Mouse (Mus musculus) bone marrow macrophage, adult 2 months (primary cell): ENCODE results near the gene Eif3c. TPM values are rescaled to one million over a fixed set of nuclear protein-coding genes. Genes with fewer than 3 reads are reported as not detected.

ENCODE experiments used
- H3K27ac ChIP-seq: 2 replicates; pipeline ENCODE4 v1.5.1; 2012; ENCODE audit warnings: low read depth, low read length; ENCODE audit not compliant: insufficient read depth
- H3K4me1 ChIP-seq: 2 replicates; pipeline ENCODE4 v1.6.1; 2012; ENCODE audit warnings: low read length; ENCODE audit not compliant: control insufficient read depth, insufficient read depth
- H3K4me3 ChIP-seq: 2 replicates; pipeline ENCODE4 v1.5.1; 2012; ENCODE audit warnings: mild to moderate bottlenecking, low read length, moderate library complexity; ENCODE audit not compliant: insufficient read depth
- CTCF ChIP-seq: IDR thresholded peaks from 2 replicates; pipeline ENCODE4 v1.5.1; 2012; ENCODE audit warnings: low read depth, mild to moderate bottlenecking, low read length, moderate library complexity
- POLR2A ChIP-seq: IDR thresholded peaks from 2 replicates; pipeline ENCODE4 v1.6.1; 2012; ENCODE audit warnings: mild to moderate bottlenecking, low read depth, low read length, borderline replicate concordance
- polyA plus RNA-seq: library from polyadenylated mRNA; stranded (reverse); fragments of >200 nt; gene quantifications from 2 replicates; pipeline ENCODE4 v1.2.4, GENCODE M21; 2012; ENCODE audit not compliant: missing spikeins, insufficient read depth, insufficient read length

The Eif3c gene
- polyA plus RNA-seq, 1 experiment, result 142 TPM

- TF ChIP-seq POLR2A, result no peak
- no peak for TF ChIP-seq CTCF
- Histone ChIP-seq H3K4me3 (peak overlapping the region; percentile 96), H3K27ac (peak overlapping the region; percentile 55), H3K4me1 (peaks cover 2% of the 10 kb centered on the region; the same call in 1 of the 2 replicates)
Observed at GRCm38 (mm10) chr7:126565693-126566092, 518 bp downstream of the Eif3c start.

DNA sequence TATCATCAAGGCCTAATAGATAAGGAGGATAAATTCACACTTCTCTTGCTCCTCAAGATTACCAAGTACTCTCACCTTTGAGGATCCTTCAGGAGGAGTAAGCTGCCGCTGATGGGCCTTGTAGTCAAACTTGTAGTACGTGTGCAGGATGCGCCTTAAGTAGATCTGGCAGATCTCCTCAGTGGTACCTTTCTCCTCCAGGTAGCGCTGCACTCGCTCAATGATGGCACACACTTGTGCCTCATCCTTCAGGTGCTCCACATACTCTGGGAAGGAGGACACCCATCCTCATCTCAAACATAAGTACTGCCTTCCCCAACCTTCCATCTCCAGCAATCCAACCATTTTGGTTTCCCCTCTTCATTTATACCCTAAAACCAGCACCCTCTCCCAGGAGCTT is 9.6 kb downstream of the Eif3c start:
- Histone ChIP-seq H3K4me3 (no peak overlapping the region), H3K4me1 (no peaks in the 10 kb centered on the region), H3K27ac (no peak overlapping the region)
- TF ChIP-seq POLR2A (no peak), CTCF (no peak)

GRCm38 (mm10) chr7:126554796-126555195 is 11.4 kb downstream of the Eif3c start:
- Histone ChIP-seq H3K4me1 (no peaks in the 10 kb centered on the region), H3K27ac (no peak overlapping the region), H3K4me3 (no peak overlapping the region)
- TF ChIP-seq CTCF, result no peak
- TF ChIP-seq POLR2A, result no peak

DNA sequence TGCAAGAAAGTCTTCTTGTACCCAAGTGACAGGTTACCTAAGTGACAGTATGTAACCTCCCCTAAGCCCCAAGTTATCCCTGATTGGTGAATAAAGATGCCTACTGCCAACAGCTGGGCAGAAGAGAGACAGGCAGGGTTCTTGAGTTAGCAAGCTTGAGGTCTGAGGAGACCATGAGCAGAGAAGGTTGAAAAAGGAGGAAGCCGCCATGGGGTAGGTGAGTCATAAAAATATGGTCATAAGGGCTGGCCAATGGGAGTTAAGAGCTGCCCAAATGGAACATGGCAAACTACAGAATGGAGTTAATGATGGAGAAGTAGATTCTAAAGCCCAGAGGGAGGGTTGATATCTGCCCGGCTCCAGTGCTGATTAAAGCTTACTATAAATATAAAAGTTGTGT is 20.6 kb downstream of the Eif3c start:
- Histone ChIP-seq H3K4me1 (peaks cover 20% of the 10 kb centered on the region), H3K4me3 (no peak overlapping the region), H3K27ac (no peak overlapping the region)
- TF ChIP-seq POLR2A (no peak), CTCF (no peak)

- TF ChIP-seq CTCF (no peak), POLR2A (no peak)
- Histone ChIP-seq H3K27ac (no peak overlapping the region), H3K4me3 (no peak overlapping the region), H3K4me1 (peaks cover 19% of the 10 kb centered on the region)
Observed at GRCm38 (mm10) chr7:126541661-126542060, 24.6 kb downstream of the Eif3c start.

DNA sequence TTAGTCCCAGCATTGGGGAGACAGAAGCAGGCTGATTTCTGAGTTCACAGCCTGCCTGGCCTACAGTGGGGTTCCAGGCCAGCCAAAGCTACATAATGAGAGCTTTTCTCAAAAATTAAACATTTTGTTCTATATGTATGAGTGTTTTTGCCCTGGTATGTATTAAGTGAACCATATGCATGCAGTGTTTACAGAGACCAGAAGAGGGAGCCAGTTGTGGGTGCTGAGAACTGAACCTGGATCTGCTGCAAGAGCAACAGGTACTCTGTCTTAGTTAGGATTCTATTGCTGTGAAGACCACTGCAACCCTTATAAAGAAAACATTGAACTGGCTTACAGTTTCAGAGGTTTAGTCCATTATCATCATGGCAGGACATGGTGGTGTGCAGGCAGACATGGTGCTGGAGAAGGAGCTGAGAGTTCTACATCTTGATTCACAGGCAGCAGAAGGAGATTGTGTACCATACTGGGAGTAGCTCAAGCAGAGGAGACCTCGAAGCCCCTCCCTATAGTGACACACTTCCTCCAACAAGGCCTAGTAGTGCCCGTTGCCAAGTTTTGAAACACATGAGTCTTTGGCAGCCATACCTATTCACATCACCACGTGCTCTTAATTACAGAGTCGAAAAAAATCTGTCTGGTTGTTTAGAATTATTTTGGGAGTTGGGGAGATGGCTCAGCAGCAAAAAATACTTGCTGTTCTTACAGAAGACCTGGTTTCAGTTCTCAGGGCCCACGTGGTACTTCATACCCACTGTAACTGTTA is 28.2 kb downstream of the Eif3c start:
- Histone ChIP-seq H3K27ac (no peak overlapping the region), H3K4me3 (no peak overlapping the region), H3K4me1 (peaks cover 14% of the 10 kb centered on the region)
- TF ChIP-seq CTCF (no peak), POLR2A (no peak)

DNA sequence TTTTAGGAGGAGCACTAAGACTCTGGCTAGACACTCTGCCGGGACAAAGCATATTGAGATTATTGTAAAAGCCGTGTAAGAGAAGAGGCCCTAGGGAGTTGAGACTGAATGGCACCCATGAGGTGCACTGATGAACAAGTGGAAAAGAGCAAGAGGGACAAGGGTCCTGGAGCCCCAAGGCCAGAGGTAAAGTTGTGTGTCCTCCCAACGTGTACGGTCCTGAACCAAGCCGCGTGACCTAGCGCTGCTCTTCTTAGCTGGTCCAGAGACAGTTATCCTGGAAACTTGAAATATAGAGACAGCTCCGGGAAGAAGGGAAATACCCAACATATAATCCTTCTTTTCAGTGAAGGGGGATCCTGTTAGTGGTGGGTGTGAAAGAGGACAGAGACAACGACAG is 29.7 kb downstream of the Eif3c start:
- Histone ChIP-seq H3K4me1 (peaks cover 10% of the 10 kb centered on the region), H3K4me3 (no peak overlapping the region; the same call in 1 of the 2 replicates)
- no peak for TF ChIP-seq POLR2A
- no peak for TF ChIP-seq CTCF

DNA sequence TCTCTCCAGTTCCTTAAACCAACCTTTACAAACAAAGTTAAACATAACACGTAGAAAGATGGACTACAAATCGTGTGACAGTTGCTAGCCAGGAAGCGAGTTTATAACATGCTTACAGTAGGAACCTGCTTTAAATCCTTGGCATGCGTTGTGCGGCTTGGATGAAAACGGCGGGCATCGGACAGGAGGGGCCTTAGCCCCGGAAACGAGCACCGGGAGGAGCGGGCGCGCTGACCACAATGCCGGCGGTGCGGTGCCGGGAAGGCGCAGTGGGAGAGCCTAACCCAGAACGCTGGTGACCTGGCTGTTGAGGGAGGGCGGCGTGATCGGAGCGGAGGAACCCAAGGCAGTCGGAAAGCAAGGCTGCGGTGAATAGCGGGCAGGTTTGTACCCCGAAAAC is 30.4 kb downstream of the Eif3c start:
- no peak overlapping the region for H3K27ac ChIP-seq
- peak overlapping the region; percentile 59 for H3K4me3 ChIP-seq
- no peak for TF ChIP-seq POLR2A
- no peak for TF ChIP-seq CTCF
- H3K4me1 ChIP-seq, result peaks cover 7% of the 10 kb centered on the region; the same call in 1 of the 2 replicates

More for the DNA sequence above, 29.7 kb downstream of the Eif3c start:
- H3K27ac ChIP-seq, result no peak overlapping the region

GRCm38 (mm10) chr7:126533434-126533833 is 32.8 kb downstream of the Eif3c start:
- H3K4me3 ChIP-seq, result no peak overlapping the region
- H3K27ac ChIP-seq, result no peak overlapping the region
- TF ChIP-seq POLR2A, result no peak
- TF ChIP-seq CTCF, result no peak
- H3K4me1 ChIP-seq, result peaks cover 7% of the 10 kb centered on the region; the same call in 1 of the 2 replicates

- Histone ChIP-seq H3K4me1 (0 out of 2 replicates have a peak, but pooled peaks cover 2% of the 10 kb centered on the region), H3K4me3 (no peak overlapping the region), H3K27ac (no peak overlapping the region)
- no peak for TF ChIP-seq CTCF
- no peak for TF ChIP-seq POLR2A
Observed at GRCm38 (mm10) chr7:126528166-126528577, 38.0 kb downstream of the Eif3c start.
